Mouse (Mus musculus): Measurements from ENCODE around the gene Lepr. TPM values are rescaled to one million over a fixed set of nuclear protein-coding genes. Genes with fewer than 3 reads are reported as not detected.
"Not testable (repeated sequence)": the region's sequence is repeated elsewhere in the genome, so short reads cannot be mapped to it uniquely, and the experiment has no call there.

Gene Lepr
- polyA plus RNA-seq, 1 experiment from 2014 or later: 4.2 TPM

DNA sequence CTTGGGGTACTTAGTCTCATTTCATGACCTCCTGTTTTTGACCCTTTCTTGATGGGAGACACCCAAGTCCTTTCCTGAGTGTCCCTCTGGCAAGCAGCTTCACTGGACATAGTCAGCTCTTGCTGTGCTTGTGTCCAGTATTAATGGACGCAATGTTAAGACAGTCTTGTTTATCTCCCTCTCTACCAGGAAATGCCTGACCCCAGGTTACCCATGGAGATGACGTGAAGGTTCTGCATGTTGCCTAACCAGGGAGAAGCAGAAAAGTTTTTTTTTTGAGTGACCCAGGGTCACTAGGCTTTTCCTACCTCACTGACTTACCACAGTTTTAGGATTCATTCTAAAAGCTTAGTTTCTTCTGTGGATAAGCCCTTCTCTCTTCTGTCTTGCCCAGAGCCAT lies 24.8 kb downstream of the Lepr start:
- ATAC-seq (ENCODE audit: low FRiP score): no peak
- 86% methylated on average over 2 of the region's 2 CpGs for WGBS
- Histone ChIP-seq H3K9me3 (no peaks in the 10 kb centered on the region), H3K4me1 (replicated peaks) (no peaks in the 10 kb centered on the region), H3K36me3 (no peaks in the 10 kb centered on the region), H3K9ac (no peak overlapping the region), H3K27me3 (no peaks in the 10 kb centered on the region), H3K4me3 (no peak overlapping the region), H3K27ac (no peak overlapping the region), H3K4me2 (no peak overlapping the region)

DNA sequence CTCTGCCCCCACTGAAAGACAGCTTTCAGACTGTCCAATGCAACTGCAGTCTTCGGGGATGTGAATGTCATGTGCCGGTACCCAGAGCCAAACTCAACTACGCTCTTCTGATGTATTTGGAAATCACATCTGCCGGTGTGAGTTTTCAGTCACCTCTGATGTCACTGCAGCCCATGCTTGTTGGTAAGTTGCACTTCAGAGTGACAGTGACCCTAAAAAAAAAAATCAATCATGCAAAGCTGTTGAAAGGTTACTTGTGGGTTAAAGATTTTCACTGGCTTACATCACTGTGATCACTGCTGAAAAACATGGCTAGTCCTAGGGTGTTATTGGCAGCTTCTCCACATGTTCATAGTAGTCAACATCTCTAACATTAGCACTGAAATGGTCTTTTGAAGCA lies 28.3 kb downstream of the Lepr start:
- Histone ChIP-seq H3K9ac (no peak overlapping the region), H3K4me1 (replicated peaks) (no peaks in the 10 kb centered on the region), H3K27ac (no peak overlapping the region), H3K27me3 (no peaks in the 10 kb centered on the region), H3K36me3 (no peaks in the 10 kb centered on the region), H3K4me3 (no peak overlapping the region), H3K9me3 (no peaks in the 10 kb centered on the region), H3K4me2 (no peak overlapping the region)
- no peak for ATAC-seq (ENCODE audit: low FRiP score)
- WGBS: 96% methylated on average over 4 of the region's 4 CpGs

DNA sequence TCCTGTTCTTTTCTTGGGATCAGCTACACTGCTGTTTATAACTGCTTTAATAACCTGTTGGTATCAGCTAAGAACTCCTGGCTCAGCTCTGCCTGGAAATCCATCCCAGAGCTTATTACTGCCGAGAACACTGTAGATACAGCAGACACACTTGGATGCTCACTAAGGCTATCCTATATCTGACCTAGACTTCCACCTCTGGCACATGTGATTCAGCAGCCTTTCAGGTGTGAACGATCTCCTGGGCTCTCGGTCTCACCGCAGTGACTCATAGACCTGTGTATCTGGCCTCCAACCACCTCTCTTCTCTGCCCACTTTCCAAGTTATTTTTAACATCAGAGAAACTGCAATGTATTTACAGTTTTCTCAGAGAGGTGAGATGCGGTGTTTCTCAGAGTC lies 43.3 kb downstream of the Lepr start:
- no peak for ATAC-seq (ENCODE audit: low FRiP score)
- Histone ChIP-seq H3K9me3 (no peaks in the 10 kb centered on the region), H3K27ac (no peak overlapping the region), H3K4me2 (no peak overlapping the region), H3K9ac (no peak overlapping the region), H3K36me3 (no peaks in the 10 kb centered on the region), H3K4me3 (no peak overlapping the region), H3K4me1 (replicated peaks) (no peaks in the 10 kb centered on the region), H3K27me3 (no peaks in the 10 kb centered on the region)
- 92% methylated on average over 5 of the region's 5 CpGs for WGBS

DNA sequence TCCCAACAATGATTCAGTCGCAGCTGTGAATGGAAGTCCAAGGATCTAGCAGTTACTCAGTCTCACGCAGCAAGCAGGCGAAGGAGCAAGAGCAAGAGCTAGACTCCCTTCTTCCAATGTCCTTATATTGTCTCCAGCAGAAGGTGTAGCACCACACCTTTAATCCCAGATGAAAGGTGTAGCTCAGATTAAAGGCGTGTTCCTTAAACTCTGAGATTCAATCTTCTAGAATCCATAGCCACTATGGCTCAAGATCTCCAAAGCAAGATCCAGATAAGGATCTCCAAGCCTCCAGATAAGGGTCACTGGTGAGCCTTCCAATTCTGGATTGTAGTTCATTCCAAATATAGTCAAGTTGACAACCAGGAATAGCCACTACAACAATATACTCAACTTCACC lies 126.7 kb downstream of the Lepr start, which contains the start of gene B020004J07Rik:
TSS of gene B020004J07Rik (minus strand) at position 101 of the 400 bp plus-strand sequence.
- not testable (repeated sequence) for H3K9ac ChIP-seq; ATAC-seq (ENCODE audit: low FRiP score); H3K4me3 ChIP-seq; H3K4me2 ChIP-seq; H3K4me1 ChIP-seq (replicated peaks); H3K36me3 ChIP-seq; H3K27ac ChIP-seq; H3K27me3 ChIP-seq; H3K9me3 ChIP-seq
- WGBS: over 99% methylated on average over 4 of the region's 4 CpGs

DNA sequence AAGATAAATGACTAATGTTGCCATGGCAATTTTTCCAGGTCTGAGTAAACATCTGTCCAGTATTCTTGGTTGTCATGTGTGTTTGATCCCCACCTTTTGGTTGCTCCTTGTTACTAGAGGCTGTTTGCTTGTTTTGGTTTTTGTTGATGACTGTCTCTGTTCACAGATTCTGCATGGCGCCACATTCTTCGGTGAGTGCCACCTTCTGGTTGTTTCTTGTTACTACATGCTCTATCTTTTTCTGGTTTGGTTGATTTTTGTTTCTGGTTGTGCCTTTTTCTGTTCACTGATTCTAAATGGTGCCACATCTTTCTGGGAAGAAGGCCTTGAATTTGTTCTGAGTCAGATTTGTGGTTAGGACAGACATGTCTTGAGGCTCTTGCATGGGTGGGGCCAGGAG lies 133.7 kb downstream of the Lepr start:
- peaks cover 7% of the 10 kb centered on the region; the same call in 1 of the 2 replicates for H3K9me3 ChIP-seq
- no peak overlapping the region for H3K4me3 ChIP-seq
- H3K9ac ChIP-seq: no peak overlapping the region
- 63% methylated on average over 2 of the region's 2 CpGs for WGBS
- no peaks in the 10 kb centered on the region for H3K36me3 ChIP-seq
- no peak overlapping the region for H3K27ac ChIP-seq
- H3K4me1 ChIP-seq (replicated peaks): no peaks in the 10 kb centered on the region
- H3K27me3 ChIP-seq: no peaks in the 10 kb centered on the region
- no peak overlapping the region for H3K4me2 ChIP-seq
- no peak for ATAC-seq (ENCODE audit: low FRiP score)

DNA sequence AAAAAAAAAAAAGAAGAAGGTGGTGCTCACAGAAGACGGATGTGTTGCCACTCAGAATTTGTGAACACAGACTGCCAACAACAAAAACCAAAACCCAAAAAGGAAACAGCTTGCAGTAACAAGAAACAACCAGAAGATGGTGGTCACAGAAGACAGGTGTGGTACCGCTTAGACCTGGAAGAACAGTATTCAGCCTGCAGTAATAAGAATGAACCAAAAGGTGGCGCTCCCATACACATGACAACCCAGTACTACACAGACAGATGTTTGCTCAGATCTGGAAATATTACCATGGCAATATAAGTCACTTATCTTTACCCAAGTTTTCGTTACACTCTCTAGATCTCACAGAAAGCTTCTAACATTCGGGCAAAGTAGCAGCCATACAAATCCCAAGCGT lies 143.7 kb downstream of the Lepr start:
- Histone ChIP-seq H3K36me3 (no peaks in the 10 kb centered on the region), H3K4me3 (no peak overlapping the region), H3K27me3 (no peaks in the 10 kb centered on the region), H3K4me2 (no peak overlapping the region), H3K9ac (no peak overlapping the region), H3K27ac (no peak overlapping the region), H3K4me1 (replicated peaks) (no peaks in the 10 kb centered on the region), H3K9me3 (no peaks in the 10 kb centered on the region)
- no peak for ATAC-seq (ENCODE audit: low FRiP score)
- WGBS: 47% methylated on average over 6 of the region's 6 CpGs

DNA sequence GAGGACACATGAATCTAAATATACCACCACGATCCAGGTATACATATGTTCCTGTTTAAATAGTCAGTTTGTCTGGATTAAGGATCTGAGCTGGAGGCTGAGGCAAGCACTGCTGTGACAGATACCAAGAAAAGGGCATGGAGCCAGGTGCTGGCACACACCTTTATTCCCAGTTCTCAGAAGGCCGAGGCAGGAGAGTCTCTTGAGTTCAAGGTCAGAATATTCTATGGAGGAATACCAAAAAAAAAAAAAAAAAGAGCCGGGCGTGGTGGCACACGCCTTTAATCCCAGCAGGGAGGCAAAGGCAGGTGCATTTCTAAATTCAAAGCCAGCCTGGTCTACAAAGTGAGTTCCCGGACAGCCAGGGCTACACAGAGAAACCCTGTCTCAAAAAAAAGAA lies 145.1 kb downstream of the Lepr start:
- H3K27ac ChIP-seq: no peak overlapping the region
- ATAC-seq (ENCODE audit: low FRiP score): no peak
- no peak overlapping the region for H3K4me2 ChIP-seq
- no peak overlapping the region for H3K9ac ChIP-seq
- no peak overlapping the region for H3K4me3 ChIP-seq
- H3K36me3 ChIP-seq: no peaks in the 10 kb centered on the region
- H3K27me3 ChIP-seq: no peaks in the 10 kb centered on the region
- no peaks in the 10 kb centered on the region for H3K9me3 ChIP-seq
- H3K4me1 ChIP-seq (replicated peaks): no peaks in the 10 kb centered on the region
- WGBS: 89% methylated on average over 6 of the region's 6 CpGs

Other genes with a start within 250 kb of the Lepr start
- 31.2 and 33.5 TPM in 2 replicates for gene Dnajc6, start 220.8 kb upstream of the Lepr start, polyA plus RNA-seq (2015; fragmentation: Nextera tagmentation; extraction: Ambion mirVana)
- 88.1 and 93.8 TPM in 2 replicates for gene Leprot, start 69.7 kb upstream of the Lepr start, polyA plus RNA-seq (2015; fragmentation: Nextera tagmentation; extraction: Ambion mirVana)
- gene B020004J07Rik, start 126.6 kb downstream of the Lepr start, polyA plus RNA-seq (2015; fragmentation: Nextera tagmentation; extraction: Ambion mirVana): not detected in 2 replicates
- gene C130073F10Rik, start 176.4 kb downstream of the Lepr start, polyA plus RNA-seq (2015; fragmentation: Nextera tagmentation; extraction: Ambion mirVana): not detected in 2 replicates
- not detected in 2 replicates for gene Gm12800, start 191.7 kb downstream of the Lepr start, polyA plus RNA-seq (2015; fragmentation: Nextera tagmentation; extraction: Ambion mirVana)
- not detected in 2 replicates for gene Gm12794, start 223.0 kb downstream of the Lepr start, polyA plus RNA-seq (2015; fragmentation: Nextera tagmentation; extraction: Ambion mirVana)